Mouse (Mus musculus): ENCODE measurements around the gene Armh3.

Gene Armh3

DNA sequence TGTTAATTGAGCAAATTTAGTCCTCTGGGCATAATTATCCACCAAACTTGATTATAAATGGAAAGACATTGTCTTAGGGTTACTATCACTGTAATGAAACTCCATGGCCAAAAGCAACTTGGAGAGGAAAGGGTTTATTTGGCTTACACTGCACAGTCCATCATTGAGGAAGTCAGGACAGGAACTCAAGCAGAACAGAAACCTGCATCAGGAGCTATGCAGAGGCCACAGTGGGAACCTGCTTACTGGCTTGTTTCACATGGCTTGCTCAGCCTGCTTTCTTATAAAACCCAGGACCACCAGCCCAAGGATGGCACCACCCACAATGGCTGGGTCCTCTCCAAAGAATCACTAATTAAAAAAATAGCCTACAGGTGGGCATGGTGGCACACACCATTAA lies 13.9 kb downstream of the Armh3 start:
- DNase-seq, result no peak

GRCm38 (mm10) chr19:45960770-45961169 lies 37.5 kb downstream of the Armh3 start:
- no peak for DNase-seq

- no peak for DNase-seq
Observed at GRCm38 (mm10) chr19:45956736-45957135, 41.6 kb downstream of the Armh3 start.

GRCm38 (mm10) chr19:45953286-45953685 lies 45.0 kb downstream of the Armh3 start:
- DNase-seq, result peak; percentile 25 to 46

GRCm38 (mm10) chr19:45949236-45949635 lies 49.1 kb downstream of the Armh3 start:
- no peak for DNase-seq

DNA sequence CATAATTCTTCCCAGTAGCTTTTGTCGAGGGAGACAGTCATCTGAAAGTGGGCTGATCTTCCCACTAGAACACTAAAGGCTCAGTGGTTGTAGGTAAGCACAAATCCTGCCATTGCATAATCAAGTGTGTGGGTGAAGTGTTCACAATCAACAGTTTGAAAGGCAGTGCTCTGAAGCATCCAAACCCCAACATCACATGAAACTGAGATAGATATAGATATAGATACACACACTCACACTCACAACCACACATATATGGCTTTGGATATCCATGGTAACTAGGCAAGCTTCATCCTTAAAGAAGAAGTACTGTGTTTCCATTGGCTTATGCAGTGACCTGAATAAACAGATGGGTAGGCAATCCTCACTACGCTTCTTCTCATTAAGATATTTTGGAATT lies 50.5 kb downstream of the Armh3 start:
- DNase-seq, result no peak

DNA sequence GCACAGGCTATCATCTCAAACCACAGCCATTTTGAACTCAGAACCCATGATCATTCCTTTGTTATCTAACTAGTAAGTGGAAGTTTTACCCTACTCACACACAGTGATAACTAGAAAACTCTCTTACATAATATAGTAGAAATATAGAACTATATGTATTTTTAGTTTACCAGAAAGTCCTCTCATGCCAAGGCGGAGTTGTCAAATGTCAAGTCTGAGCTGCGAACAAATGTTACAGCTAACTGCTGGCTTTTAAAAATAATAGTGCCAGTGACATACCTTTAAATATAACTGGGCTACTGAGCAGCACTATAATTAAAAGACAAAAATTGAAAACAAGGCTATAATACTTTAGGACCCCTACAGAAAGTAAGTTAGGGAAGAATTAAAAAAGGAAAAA lies 51.0 kb downstream of the Armh3 start:
- DNase-seq, result no peak

GRCm38 (mm10) chr19:45946541-45946940 lies 51.7 kb downstream of the Armh3 start:
- DNase-seq, result no peak

DNA sequence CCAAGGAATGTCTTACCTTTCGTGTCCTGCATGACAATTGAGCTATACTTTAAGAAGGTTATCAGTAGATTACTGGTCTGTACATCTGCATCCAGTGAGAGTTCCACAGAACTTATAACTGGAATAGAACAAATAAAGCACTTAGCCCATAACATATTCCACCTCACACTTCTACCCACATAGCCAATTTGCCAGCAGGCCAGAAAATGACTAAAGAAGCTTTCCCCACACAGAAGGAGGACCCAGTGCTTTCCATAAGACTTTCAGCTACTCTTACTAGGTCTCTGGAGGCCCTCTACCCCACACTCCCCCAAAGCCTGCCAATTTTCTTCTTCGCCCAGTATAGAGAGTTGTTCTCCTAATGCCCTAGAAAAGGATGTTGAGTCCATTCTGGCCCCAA lies 52.3 kb downstream of the Armh3 start:
- DNase-seq, result no peak

GRCm38 (mm10) chr19:45943758-45944157 lies 54.5 kb downstream of the Armh3 start:
- no peak for DNase-seq

GRCm38 (mm10) chr19:45938064-45938463 lies 60.2 kb downstream of the Armh3 start:
- DNase-seq, result peak in 1 of 2 experiments; percentile 4

GRCm38 (mm10) chr19:45937530-45937929 lies 60.8 kb downstream of the Armh3 start:
- peak; percentile 70 to 71 for DNase-seq

- DNase-seq, result no peak
Observed at GRCm38 (mm10) chr19:45927236-45927635, 71.1 kb downstream of the Armh3 start.

- DNase-seq, result no peak
Observed at GRCm38 (mm10) chr19:45926342-45926741, 71.9 kb downstream of the Armh3 start.

DNA sequence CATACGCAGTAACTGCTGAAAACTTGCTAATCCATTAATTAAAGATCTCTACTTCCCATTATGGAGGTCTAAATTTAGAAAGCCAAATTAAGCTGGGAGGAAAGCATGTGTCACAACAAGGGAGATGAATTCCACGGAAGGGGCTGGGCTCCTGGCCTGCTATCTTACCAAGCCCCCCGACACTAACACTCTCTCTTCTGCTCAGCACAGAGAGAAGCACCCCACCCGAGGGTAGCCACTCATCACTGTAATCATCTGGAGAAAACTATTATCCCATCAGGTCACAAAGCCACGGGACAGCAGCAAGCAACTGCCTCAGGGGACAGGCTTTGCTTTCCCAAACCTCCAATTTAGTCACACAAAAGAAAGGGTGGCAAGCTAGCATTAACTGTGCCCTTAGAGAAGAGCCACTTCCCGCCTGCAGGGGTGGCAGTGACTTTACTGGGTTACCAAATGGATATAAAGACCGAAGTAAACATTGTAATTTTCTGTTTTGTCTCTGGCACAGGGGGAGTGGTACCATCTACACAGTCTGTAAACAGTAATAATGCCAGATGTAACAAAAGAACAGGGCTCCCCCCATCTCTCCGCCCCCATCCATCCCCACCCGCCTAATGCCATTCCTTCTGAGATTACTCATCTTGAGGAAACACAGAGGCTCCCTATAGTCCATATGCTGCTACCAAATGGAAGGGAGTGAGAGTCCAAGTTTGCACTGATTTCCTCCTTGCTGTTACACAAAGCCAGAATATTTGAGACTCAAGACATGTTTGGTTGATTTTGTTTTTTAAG lies 77.8 kb downstream of the Armh3 start:
- no peak for DNase-seq

GRCm38 (mm10) chr19:45918406-45918805 lies 79.9 kb downstream of the Armh3 start:
- no peak for DNase-seq

GRCm38 (mm10) chr19:45917856-45918255 lies 80.4 kb downstream of the Armh3 start:
- no peak for DNase-seq

- no peak for DNase-seq
Observed at GRCm38 (mm10) chr19:45916461-45916860, 81.8 kb downstream of the Armh3 start.

DNA sequence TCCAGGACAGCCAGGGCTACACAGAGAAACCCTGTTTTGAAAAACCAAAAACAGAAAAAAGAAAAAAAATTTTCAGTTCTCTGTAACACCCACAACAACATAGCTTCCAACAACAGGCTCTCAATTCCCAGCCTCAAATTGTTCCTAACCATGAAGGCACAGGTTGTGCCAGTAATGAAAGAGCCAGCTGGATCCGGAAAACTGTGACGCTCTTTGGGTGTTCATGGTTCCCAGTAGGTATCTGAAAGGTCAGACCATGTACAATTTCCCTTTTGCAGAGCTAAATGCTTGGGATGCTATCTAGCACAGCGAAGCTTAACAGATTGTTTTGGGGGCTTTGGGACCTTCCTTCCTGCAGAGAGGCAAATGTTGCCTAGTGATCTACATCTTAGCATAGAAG lies 82.3 kb downstream of the Armh3 start:
- DNase-seq, result no peak

DNA sequence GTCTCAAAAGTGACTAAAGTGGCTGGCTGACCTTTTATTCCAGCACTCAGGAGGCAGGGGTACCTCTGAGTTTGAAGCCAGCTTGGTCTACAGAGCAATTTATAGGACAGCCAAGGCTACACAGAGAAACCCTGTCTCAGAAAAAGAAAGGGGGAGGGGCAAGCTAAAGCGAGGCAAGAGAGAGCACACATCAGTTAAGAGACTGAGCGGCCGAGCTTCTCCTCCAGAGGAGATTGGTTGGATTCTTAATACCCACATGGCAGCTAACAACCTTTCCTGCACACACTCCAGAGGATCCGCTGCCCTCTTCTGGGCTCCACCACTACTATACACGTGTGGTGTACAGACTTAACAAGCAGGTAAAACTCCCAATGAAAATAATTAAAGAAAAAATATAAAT lies 85.3 kb downstream of the Armh3 start:
- DNase-seq, result no peak

GRCm38 (mm10) chr19:45912376-45912775 lies 85.9 kb downstream of the Armh3 start:
- no peak for DNase-seq

- DNase-seq, result peak; percentile 29 to 59
Observed at GRCm38 (mm10) chr19:45911236-45912025, 86.9 kb downstream of the Armh3 start.

DNA sequence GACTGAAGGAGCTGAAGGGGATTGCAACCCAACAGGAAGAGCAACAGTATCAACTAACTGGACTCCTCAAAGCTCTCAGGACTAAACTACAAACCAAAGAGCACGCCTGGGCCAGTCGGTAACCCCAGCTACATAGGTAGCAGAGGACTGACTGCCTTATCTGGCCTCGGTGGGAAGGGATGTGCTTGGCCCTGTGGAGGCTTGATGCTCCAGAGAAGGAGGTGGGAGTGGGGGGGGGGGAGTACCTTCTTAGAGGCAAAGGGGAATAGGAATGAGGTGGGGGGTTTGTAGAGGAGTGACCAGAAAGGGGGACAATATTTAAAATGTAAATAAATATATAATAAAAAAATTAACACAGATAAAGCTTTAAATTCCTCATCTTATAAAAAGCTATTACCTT lies 90.0 kb downstream of the Armh3 start:
- no peak for DNase-seq

GRCm38 (mm10) chr19:45907416-45907815 lies 90.9 kb downstream of the Armh3 start:
- no peak for DNase-seq
